Mouse (Mus musculus) MEL (cell line): ENCODE results near the gene Ppp4c. TPM values are rescaled to one million over a fixed set of nuclear protein-coding genes. Genes with fewer than 3 reads are reported as not detected.

ENCODE experiments used
- DNase-seq: peaks from one replicate; pipeline ENCODE4 v3.0.0; 2011; ENCODE audit warnings: low read depth, low spot score
- H3K27ac ChIP-seq: 2 replicates; pipeline ENCODE4 v1.5.1; 2012; ENCODE audit warnings: low read depth, mild to moderate bottlenecking, control low read depth, low read length, moderate library complexity; ENCODE audit not compliant: control insufficient read depth
- H3K27me3 ChIP-seq, 2 experiments: fragments of 150-350 bp in 1 of 2; sonication (generic) in 1 of 2; 2 replicates each; pipeline ENCODE4 v1.6.1; 2012; ENCODE audit warnings: low read length in 2 of 2, mild to moderate bottlenecking in 2 of 2, improper control_type of control experiment in 1 of 2, moderate library complexity in 1 of 2; ENCODE audit not compliant: insufficient read depth in 2 of 2, control insufficient read depth in 1 of 2
- H3K36me3 ChIP-seq, 2 experiments: 2 replicates each; pipeline ENCODE4 v1.6.1; 2012 to 2014; ENCODE audit warnings: low read length in 2 of 2, improper control_type of control experiment in 1 of 2, inconsistent platforms in 1 of 2, mild to moderate bottlenecking in 1 of 2; ENCODE audit not compliant: insufficient read depth in 2 of 2, control insufficient read depth in 1 of 2
- H3K4me1 ChIP-seq, 2 experiments: fragments of 150-350 bp in 1 of 2; sonication (generic) in 1 of 2; 2 replicates each; pipeline ENCODE4 v1.6.1; 2012; ENCODE audit warnings: low read length in 2 of 2, improper control_type of control experiment in 1 of 2, mild to moderate bottlenecking in 1 of 2; ENCODE audit not compliant: insufficient read depth in 2 of 2, control insufficient read depth in 1 of 2
- H3K4me3 ChIP-seq, 2 experiments: fragments of 150-350 bp in 1 of 2; sonication (generic) in 1 of 2; 2 replicates each; pipeline ENCODE4 v1.5.1; 2012; ENCODE audit warnings: low read depth in 2 of 2, low read length in 2 of 2, mild to moderate bottlenecking in 2 of 2, moderate library complexity in 2 of 2, control low read depth in 1 of 2, improper control_type of control experiment in 1 of 2; ENCODE audit not compliant: control insufficient read depth in 1 of 2, insufficient read depth in 1 of 2
- H3K79me2 ChIP-seq: 2 replicates; pipeline ENCODE4 v1.6.1; 2012; ENCODE audit warnings: mild to moderate bottlenecking, low read length, moderate library complexity; ENCODE audit not compliant: control insufficient read depth, poor library complexity, insufficient read depth
- H3K9ac ChIP-seq: 2 replicates; pipeline ENCODE4 v1.6.1; 2012; ENCODE audit warnings: low read depth, mild to moderate bottlenecking, control low read depth, low read length, moderate library complexity; ENCODE audit not compliant: control insufficient read depth, poor library complexity, severe bottlenecking
- H3K9me3 ChIP-seq: fragments of 150-350 bp; sonication (generic); replicated peaks from 2 replicates; pipeline ENCODE4 v1.6.1; 2012; ENCODE audit warnings: mild to moderate bottlenecking, low read length, improper control_type of control experiment, moderate library complexity; ENCODE audit not compliant: insufficient read depth
- BHLHE40 ChIP-seq: IDR thresholded peaks from 2 replicates; pipeline ENCODE4 v1.6.1; 2012; ENCODE audit warnings: low read depth, mild to moderate bottlenecking, inconsistent platforms, low read length, improper control_type of control experiment, borderline replicate concordance
- CHD1 ChIP-seq: IDR thresholded peaks from 2 replicates; pipeline ENCODE4 v1.6.1; 2012; ENCODE audit warnings: low read depth, mild to moderate bottlenecking, inconsistent platforms, low read length, improper control_type of control experiment
- CHD2 ChIP-seq: IDR thresholded peaks from 2 replicates; pipeline ENCODE4 v1.6.1; 2011; ENCODE audit warnings: low read length, improper control_type of control experiment
- CTCF ChIP-seq, 3 experiments: IDR thresholded peaks in 2 of 3; conservative IDR thresholded peaks in 1 of 3; 2 replicates each; pipeline ENCODE4 v1.5.1; 2011 to 2012; ENCODE audit warnings: low read length in 3 of 3, low read depth in 2 of 3, mild to moderate bottlenecking in 2 of 3, improper control_type of control experiment in 1 of 3, inconsistent platforms in 1 of 3, mixed read lengths in 1 of 3, moderate library complexity in 1 of 3; ENCODE audit not compliant: control insufficient read depth in 1 of 3, insufficient read depth in 1 of 3, poor library complexity in 1 of 3, severe bottlenecking in 1 of 3
- ELF1 ChIP-seq: IDR thresholded peaks from 2 replicates; pipeline ENCODE4 v1.6.1; 2014; ENCODE audit warnings: low read depth, mild to moderate bottlenecking, inconsistent platforms, low read length, improper control_type of control experiment, moderate library complexity
- GATA1 ChIP-seq: IDR thresholded peaks from 2 replicates; pipeline ENCODE4 v1.6.1; 2011; ENCODE audit warnings: low read depth, low read length, improper control_type of control experiment
- MAFK ChIP-seq: IDR thresholded peaks from 2 replicates; pipeline ENCODE4 v1.6.1; 2011; ENCODE audit warnings: low read depth, mild to moderate bottlenecking, low read length, improper control_type of control experiment, borderline replicate concordance
- MXI1 ChIP-seq: IDR thresholded peaks from 2 replicates; pipeline ENCODE4 v1.6.1; 2011; ENCODE audit warnings: mild to moderate bottlenecking, low read depth, low read length, improper control_type of control experiment
- MYB ChIP-seq: IDR thresholded peaks from 2 replicates; pipeline ENCODE4 v1.6.1; 2011; ENCODE audit warnings: mild to moderate bottlenecking, low read depth, low read length, improper control_type of control experiment
- NRF1 ChIP-seq: IDR thresholded peaks from 2 replicates; pipeline ENCODE4 v1.6.1; 2014; ENCODE audit warnings: low read depth, mild to moderate bottlenecking, inconsistent platforms, low read length, improper control_type of control experiment, moderate library complexity; ENCODE audit not compliant: poor library complexity, insufficient read depth, severe bottlenecking
- RAD21 ChIP-seq: IDR thresholded peaks from 2 replicates; pipeline ENCODE4 v1.6.1; 2011; ENCODE audit warnings: mild to moderate bottlenecking, low read depth, low read length, improper control_type of control experiment
- RCOR1 ChIP-seq: IDR thresholded peaks from 2 replicates; pipeline ENCODE4 v1.6.1; 2012; ENCODE audit warnings: low read depth, mild to moderate bottlenecking, inconsistent platforms, low read length, improper control_type of control experiment
- SIN3A ChIP-seq: IDR thresholded peaks from 2 replicates; pipeline ENCODE4 v1.6.1; 2012; ENCODE audit warnings: low read length, improper control_type of control experiment, inconsistent platforms
- SMC3 ChIP-seq: IDR thresholded peaks from 2 replicates; pipeline ENCODE4 v1.6.1; 2011; ENCODE audit warnings: low read depth, low read length, improper control_type of control experiment
- TBP ChIP-seq: IDR thresholded peaks from 2 replicates; pipeline ENCODE4 v1.8.0; 2011; ENCODE audit warnings: low read depth, low read length, improper control_type of control experiment
- TCF12 ChIP-seq: IDR thresholded peaks from 2 replicates; pipeline ENCODE4 v1.6.1; 2014; ENCODE audit warnings: low read depth, mild to moderate bottlenecking, inconsistent platforms, low read length, improper control_type of control experiment, moderate library complexity
- USF1 ChIP-seq: IDR thresholded peaks from 2 replicates; pipeline ENCODE4 v1.6.1; 2014; ENCODE audit warnings: low read depth, mild to moderate bottlenecking, inconsistent platforms, low read length, improper control_type of control experiment, moderate library complexity
- ZMIZ1 ChIP-seq: IDR thresholded peaks from 2 replicates; pipeline ENCODE4 v1.6.1; 2012; ENCODE audit warnings: low read depth, mild to moderate bottlenecking, inconsistent platforms, low read length, improper control_type of control experiment, moderate library complexity
- ZNF384 ChIP-seq: IDR thresholded peaks from 2 replicates; pipeline ENCODE4 v1.6.1; 2012; ENCODE audit warnings: low read depth, mild to moderate bottlenecking, inconsistent platforms, low read length, improper control_type of control experiment
- polyA plus RNA-seq, 2 experiments: library from polyadenylated mRNA; stranded (reverse) in 1 of 2; unstranded in 1 of 2; fragments of >175 nt in 1 of 2; fragments of >200 nt in 1 of 2; gene quantifications; 2 replicates each; pipeline versions ENCODE4 v1.2.1 to v1.2.4; 2012; ENCODE audit warnings: low replicate concordance in 2 of 2, low read depth in 1 of 2; ENCODE audit not compliant: insufficient read length in 2 of 2, insufficient read depth in 1 of 2, missing spikeins in 1 of 2
- total RNA-seq: library from RNA; depleted of rRNA; stranded (reverse); fragments of 300-350 nt; gene quantifications from 2 replicates; pipeline ENCODE4 v1.2.3, GENCODE M21; 2012

The Ppp4c gene
- total and polyA plus RNA-seq, 3 experiments, result 257 to 540 (median 265) TPM

- Histone ChIP-seq H3K9me3 (no peaks in the 10 kb centered on the region), H3K27me3 (no peaks in the 10 kb centered on the region), H3K27ac (no peak overlapping the region), H3K36me3 (peaks cover 4 to 5% of the 10 kb centered on the region in 2 experiments; a peak in 3 of 4 replicates), H3K4me3 (no peak overlapping the region), H3K79me2 (no peaks in the 10 kb centered on the region), H3K9ac (no peak overlapping the region), H3K4me1 (peaks cover 5 to 10% of the 10 kb centered on the region in 2 experiments; a peak in 3 of 4 replicates)
- TF ChIP-seq CTCF (IDR thresholded peaks at IDR 0.05 in 2 of 3, conservative IDR thresholded peaks at IDR 0.05 in 1 of 3; ENCODE audit: control insufficient read depth in 1 of 3, insufficient read depth in 1 of 3, low read depth in 2 of 3, low read length in 3 of 3, poor library complexity in 1 of 3, severe bottlenecking in 1 of 3) (no peak), GATA1 (no peak)
- no peak for DNase-seq
Observed at GRCm38 (mm10) chr7:126782693-126783092, 9.6 kb downstream of the Ppp4c start.

- Histone ChIP-seq H3K27me3 (no peaks in the 10 kb centered on the region), H3K27ac (no peak overlapping the region), H3K4me3 (no peak overlapping the region), H3K36me3 (peaks cover 4% of the 10 kb centered on the region in 2 experiments; a peak in 3 of 4 replicates), H3K9ac (no peak overlapping the region), H3K4me1 (peaks cover 5 to 16% of the 10 kb centered on the region in 2 experiments), H3K79me2 (no peaks in the 10 kb centered on the region; the same call in 1 of the 2 replicates), H3K9me3 (no peaks in the 10 kb centered on the region)
- no peak for TF ChIP-seq ZMIZ1
- TF ChIP-seq BHLHE40, result no peak
- no peak for TF ChIP-seq CHD1
- TF ChIP-seq TCF12, result no peak
- TF ChIP-seq ELF1, result no peak
- no peak for TF ChIP-seq CHD2
- DNase-seq, result no peak
Observed at GRCm38 (mm10) chr7:126781661-126782370, 10.5 kb downstream of the Ppp4c start.

GRCm38 (mm10) chr7:126780971-126781635 lies 11.2 kb downstream of the Ppp4c start, which contains the start of gene Tbx6:
Gene Tbx6, plus strand, starts transcription at chr7:126781483.
- no peak within 1 kb of the TSS for H3K27ac ChIP-seq
- peaks cover 7 to 20% of the 10 kb centered on the region in 2 experiments for H3K4me1 ChIP-seq
- peak within 1 kb of the TSS; percentile 30 for H3K9ac ChIP-seq
- H3K4me3 ChIP-seq, result peak within 1 kb of the TSS; percentile 4 to 12
- H3K79me2 ChIP-seq, result no peaks in the 10 kb centered on the region; the same call in 1 of the 2 replicates
- TF ChIP-seq CTCF (IDR thresholded peaks at IDR 0.05 in 2 of 3, conservative IDR thresholded peaks at IDR 0.05 in 1 of 3; ENCODE audit: control insufficient read depth in 1 of 3, insufficient read depth in 1 of 3, low read depth in 2 of 3, low read length in 3 of 3, poor library complexity in 1 of 3, severe bottlenecking in 1 of 3) (no peak), RAD21 (no peak), USF1 (no peak), ZNF384 (no peak), MYB (no peak), ELF1 (no peak), NRF1 (no peak), RCOR1 (no peak), GATA1 (no peak), BHLHE40 (no peak), MXI1 (no peak), MAFK (no peak), SIN3A (no peak), ZMIZ1 (no peak), TBP (no peak), SMC3 (no peak)
- H3K9me3 ChIP-seq, result no peaks in the 10 kb centered on the region
- DNase-seq, result no peak
- H3K27me3 ChIP-seq, result no peaks in the 10 kb centered on the region
- peaks cover 4 to 7% of the 10 kb centered on the region in 2 experiments; a peak in 3 of 4 replicates for H3K36me3 ChIP-seq
